Mouse (Mus musculus) hematopoietic stem cell, adult 5-6 weeks (primary cell): Measurements from ENCODE around the gene Gipc1. TPM values are rescaled to one million over a fixed set of nuclear protein-coding genes. Genes with fewer than 3 reads are reported as not detected.

Experiments
- ATAC-seq, 2 experiments: fragments of 125-278 bp in 1 of 2; replicated peaks in 1 of 2; 2 replicates each; pipeline ENCODE4 v1.8.0; 2016 to 2017; ENCODE audit warnings: inconsistent platforms in 2 of 2, mild to moderate bottlenecking in 2 of 2, moderate number of reproducible peaks in 2 of 2, low read depth in 1 of 2, moderate TSS enrichment in 1 of 2; ENCODE audit not compliant: low FRiP score in 2 of 2, poor library complexity in 2 of 2, severe bottlenecking in 2 of 2, insufficient read depth in 1 of 2, low TSS enrichment in 1 of 2
- total RNA-seq: library from RNA; stranded (forward); fragments of 172-1452, 232-1000 nt; gene quantifications from 2 replicates; pipeline ENCODE4 v1.2.3, GENCODE M21; 2017

The Gipc1 gene
- total RNA-seq, result 4.6 and 13.5 TPM in 2 replicates

DNA sequence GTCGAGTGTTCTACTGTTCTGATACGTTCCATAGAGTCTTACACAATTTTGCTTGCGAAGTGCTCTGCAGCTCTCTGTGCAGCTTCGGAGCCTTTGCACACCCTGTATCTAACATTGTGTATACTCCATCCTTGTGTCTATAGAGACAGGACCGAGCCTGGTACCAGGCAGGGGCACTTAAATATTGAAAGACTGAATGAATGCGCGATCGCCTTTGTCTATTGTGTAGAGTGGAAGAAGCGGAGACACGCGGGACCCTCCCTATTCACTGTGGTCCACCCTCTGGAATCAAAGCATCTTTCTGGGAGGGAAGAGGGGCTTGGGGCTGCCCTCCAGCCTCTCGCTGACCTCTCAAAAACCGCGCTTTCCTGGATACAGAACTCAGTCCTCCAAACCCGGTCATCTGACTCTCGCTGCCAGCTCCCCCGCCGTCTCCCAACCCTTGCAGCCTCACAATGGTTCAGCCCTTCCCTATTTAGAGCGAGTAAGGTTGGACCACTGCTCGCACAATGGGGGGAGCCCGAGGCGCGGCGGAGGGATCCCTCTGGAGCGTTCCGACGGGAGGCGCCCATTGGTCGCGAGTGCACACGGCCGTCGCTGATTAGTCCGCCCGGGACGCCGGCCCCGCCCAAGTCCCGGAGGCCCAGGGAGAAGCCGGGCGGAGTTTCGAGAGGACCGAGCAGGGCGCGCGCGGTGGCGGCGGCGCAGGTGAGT is at the start of gene Gipc1:
Gene Gipc1 (plus strand): TSS at position 648 of the 714 bp plus-strand sequence.
- peak; percentile 96 to 98 for ATAC-seq

DNA sequence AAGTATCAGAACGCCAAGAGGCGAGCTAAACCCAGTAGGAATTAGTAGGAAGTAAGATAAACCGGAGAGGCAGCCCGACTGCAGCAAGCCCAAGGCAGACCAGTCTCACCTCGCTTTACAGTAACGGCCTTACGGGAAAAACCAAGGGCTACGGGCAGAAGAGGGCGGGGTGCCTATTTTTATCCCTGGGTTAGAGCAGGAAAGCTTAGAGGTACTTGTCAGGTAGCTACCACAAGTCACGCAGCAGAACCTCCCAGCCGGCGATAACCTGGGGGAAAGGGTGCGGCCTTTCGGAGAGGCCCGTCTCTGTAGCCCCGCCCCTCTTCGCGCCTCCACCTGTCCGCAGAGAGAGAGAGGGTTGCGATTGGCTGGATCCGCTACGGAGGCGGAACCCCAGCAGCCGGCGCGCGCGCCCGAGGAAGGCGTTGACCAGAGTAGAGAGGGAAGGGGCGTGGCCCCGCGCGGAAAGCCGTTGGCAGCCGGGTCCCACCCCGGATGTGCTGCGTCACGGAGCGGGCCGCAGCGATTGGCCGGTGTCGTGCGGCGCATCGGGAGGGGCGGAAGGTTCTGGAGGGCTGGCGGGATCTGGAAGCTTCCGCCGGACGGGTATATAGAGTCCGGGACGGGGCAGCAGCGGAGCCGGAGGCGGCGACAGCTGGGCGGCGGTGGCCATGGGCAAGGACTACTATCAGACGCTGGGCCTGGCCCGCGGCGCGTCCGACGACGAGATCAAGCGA is 44.6 kb upstream of the Gipc1 start, which contains the start of the genes Tecr and Dnajb1:
Gene Tecr (minus strand): TSS at position 311 of the 737 bp plus-strand sequence.
Gene Dnajb1 (plus strand): TSS at position 533 of the 737 bp plus-strand sequence.
- peak; percentile 85 to 92 for ATAC-seq

DNA sequence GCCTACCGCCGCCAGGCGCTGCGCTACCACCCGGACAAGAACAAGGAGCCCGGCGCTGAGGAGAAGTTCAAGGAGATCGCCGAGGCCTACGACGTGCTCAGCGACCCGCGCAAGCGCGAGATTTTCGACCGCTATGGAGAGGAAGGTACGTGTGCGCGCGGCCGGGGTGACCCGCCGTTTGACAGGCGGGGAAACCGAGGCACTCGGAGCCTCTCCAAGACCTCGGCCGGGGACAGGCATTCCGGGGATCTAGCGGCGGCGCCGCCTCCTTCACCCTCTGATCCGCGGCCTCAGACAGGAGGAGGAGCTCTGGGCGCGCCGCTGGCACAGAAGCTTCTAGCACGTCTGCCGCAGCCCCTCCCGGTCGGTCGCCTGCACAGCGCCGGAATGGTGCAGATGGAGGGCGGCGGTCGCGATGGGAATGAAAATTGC is 44.1 kb upstream of the Gipc1 start:
- ATAC-seq, result peak; percentile 28 to 39

DNA sequence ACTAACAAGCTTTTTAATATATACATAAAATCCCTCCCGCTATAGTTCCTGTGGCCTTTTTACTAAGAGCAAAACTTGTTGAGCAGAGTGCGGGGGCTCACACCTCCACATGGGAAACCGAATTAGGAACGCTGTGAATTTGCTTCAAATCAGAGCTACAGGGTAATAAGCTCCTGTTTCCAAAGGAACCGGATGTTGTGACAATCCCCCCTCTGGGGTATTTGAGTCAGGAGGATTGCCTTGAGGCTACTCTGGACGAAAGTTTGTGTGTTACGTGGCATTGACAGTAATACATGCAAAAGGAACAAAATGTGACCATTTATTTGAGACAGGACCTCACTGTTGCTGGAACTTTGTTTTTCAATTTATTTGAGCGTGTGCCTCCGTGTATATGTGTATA is 43.4 kb upstream of the Gipc1 start:
- ATAC-seq, result no peak

DNA sequence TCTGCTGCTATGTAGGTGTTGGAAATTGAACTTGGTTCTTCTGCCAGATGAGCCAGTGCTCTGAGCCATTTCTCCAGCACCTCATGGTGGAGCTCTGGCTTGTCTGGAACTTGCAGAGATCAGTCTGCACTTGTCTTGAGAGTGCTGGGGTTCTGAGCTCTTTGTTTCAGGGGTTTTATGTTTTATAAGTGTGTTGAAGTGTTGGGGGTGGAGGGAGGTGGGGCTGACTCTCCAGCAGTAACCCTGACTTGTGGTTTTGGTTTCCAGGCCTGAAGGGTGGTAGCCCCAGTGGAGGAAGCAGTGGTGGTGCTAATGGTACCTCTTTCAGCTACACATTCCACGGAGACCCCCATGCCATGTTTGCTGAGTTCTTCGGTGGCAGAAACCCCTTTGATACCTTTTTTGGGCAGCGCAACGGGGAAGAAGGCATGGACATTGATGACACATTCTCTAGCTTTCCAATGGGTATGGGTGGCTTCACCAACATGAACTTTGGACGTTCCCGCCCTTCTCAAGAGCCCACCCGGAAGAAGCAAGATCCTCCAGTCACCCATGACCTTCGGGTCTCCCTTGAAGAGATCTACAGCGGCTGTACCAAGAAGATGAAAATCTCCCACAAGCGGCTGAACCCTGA is 42.8 kb upstream of the Gipc1 start:
- ATAC-seq, result no peak

DNA sequence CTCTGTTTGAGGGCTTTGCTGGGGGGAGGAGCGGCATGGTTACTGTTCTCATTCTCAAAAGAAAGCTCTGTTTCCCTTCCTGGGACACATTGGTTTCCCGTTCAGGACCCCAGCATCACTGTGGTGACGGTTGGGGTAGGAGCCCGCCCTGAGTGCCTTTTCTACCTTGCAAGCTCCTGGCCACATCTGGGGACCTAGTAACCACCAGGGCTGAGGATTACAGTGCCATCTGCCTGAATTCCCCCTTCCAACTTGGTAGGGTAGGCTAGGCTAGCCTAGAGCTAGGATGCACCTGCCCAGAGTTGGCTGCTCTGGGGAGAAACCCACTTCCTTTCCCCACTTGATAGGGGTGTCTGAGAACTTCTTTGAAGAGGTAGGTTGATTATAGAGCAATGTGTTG is 40.6 kb upstream of the Gipc1 start:
- no peak for ATAC-seq

DNA sequence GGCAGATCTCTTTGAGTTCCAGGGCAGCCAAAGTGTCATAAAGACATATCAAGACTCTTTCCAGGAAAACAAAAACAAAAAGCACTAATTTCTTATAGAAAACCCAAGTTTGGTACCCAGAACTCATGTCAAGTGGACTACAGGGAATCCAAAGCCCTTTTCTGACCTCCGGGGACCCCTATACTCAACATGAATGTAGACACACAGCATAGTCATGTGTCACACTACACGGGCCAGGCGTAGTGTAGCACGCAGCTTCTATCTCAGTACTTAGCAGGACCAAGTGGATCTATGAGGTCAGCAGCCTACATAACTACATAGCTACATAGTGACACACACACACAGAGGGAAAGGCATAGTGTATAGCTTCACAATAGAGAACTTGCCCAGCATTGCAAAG is 38.8 kb upstream of the Gipc1 start:
- ATAC-seq, result no peak

DNA sequence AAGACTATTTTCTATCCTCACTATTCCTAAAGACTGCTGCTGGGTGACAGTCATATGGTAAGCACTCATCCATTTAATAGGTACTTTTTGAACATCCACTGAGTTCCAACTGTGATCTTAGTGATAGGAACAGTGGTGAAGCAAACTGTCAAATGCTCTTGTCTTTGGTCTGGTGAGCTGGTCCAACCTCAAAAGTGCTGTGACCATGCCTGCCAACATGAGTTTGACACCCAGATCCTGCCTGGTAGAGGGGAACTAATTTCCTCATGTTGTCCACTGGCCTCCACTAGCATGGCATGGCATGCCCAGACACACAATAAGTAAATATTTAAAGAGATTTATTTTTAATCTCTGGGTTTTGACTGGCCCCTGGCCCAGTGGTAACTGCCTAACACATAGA is 35.9 kb upstream of the Gipc1 start:
- ATAC-seq, result no peak

DNA sequence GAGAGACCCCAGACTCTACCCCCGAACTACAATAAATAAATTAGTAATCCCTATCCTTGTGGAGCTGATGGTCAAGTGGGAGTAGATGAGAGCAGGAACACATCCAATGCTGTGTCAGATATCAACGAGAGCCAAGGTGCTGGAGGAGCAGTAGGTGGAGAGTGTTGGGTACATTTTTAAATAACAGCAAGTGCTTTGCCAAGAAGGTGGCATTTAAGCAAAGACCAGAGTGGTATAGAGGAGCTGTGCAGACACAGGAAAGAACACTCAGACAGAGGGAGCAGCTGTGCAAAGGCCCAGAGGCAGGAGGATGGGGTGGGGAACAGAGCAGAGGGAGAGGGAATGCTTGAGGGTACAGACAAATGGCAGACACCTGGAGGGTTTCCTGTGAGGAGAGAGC is 35.4 kb upstream of the Gipc1 start:
- ATAC-seq, result no peak

DNA sequence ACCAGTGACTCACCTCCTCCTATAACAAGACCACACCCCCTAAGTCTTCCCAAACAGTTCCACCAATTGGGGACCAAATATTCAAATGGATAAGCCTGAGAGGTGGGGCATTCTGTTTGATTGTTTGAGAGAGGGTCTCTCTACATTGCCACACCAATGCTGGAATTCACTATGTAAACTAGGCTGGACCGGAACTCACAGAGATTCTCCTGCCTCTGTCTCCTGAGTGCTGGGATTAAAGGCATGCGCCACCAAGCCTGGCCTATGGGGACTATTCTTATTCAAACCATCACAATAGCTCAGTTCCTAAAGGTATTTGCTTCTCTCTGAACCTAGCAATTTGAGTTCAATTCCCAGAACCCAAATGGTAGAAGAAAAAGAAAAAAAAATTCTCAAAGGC is 33.9 kb upstream of the Gipc1 start:
- ATAC-seq, result no peak

DNA sequence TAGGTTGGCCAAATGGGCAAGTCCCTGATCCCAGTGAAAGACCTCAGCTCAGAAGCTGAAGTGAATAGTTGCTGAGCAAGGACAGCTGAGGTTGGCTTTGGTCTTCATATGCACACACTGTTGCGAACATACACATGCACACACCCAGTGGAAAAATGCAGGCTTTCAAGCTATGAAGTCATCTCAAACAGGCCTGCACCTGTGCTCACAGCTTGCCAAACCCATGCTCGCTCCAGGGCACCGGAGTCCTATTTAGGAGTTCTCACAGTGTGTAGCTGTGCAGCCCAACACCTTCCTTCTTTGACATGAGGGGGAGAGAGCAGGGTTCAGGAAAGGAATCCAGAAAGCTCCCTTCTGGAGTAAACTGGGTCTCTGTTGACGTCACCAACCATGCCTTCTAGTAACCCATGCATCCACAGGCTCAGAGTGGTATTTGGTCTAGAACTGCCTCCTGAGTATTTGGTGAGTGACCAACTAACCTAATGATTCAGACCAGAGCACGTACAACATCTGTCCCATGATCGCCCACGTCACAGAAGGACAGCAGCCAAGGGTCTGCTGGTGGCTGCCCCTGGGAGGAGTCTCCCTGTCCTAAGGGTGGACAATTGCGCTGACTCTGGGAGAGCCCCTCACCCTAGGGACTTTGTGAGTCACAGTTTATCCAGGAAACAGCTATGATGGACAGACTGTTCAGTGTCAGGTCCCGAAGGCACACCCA is 32.8 kb upstream of the Gipc1 start:
- no peak for ATAC-seq

DNA sequence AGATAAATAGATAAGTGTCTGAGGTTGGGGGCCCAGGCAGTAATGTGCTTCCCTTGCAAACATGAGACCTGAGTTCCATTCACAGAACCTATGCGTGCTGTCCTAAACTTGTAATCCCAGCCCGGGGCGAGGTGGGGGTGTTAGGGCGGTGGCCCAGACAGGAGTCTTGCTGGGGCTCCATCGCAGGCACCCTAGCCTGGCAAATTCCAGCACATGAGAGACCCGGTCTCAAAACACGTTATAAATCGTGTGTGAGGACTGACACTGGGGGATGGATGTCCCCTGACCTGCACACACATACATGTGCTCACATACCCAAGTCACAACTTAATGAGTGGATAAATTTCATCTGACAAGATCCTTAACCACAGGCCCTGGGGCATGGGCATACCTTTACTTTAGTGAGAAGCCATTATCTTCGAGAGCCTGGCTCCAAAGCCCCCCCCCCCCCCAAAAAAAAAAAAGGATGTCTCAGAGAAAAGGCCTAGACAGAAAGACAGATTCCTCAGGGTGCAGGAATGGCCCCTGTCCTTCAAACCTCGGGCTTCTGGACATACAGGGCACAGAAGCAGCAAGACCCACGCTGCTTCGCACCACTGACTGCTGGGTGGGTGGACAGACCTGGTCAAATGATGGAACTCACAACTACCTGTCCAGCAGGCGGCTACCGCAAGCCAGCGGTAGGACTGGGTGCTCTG is 30.6 kb upstream of the Gipc1 start:
- no peak; a peak in 1 of 4 replicates for ATAC-seq

DNA sequence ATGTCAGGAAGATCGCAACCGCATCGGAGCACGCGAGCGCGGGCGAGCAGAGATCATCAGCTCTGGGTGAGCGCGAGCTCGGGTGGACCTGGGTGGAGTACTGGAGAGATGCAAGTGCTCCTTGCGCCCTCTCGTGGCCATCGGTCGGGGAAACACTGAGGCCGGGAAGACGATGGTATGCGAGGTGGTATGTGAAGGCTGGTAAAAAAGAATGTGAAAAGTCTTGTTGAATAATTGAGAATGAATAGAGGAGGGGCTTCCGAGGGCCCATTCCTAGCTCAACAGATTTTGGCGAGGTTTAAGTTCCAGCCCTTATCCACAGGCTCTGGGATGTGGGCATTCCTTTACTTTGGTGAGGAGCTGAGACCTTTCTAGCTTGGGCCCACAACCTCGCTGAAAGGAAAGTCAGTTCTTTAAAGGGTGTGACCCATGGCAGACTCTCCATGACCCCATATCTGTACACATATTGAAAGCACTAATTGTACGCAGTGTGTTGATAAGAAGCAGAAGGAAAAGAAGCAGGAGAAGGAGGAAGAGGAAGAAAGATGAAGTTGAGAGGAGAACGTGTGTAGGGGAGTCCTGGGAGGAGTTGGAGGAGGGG is 30.0 kb upstream of the Gipc1 start:
- peak; percentile 74 to 85 for ATAC-seq

DNA sequence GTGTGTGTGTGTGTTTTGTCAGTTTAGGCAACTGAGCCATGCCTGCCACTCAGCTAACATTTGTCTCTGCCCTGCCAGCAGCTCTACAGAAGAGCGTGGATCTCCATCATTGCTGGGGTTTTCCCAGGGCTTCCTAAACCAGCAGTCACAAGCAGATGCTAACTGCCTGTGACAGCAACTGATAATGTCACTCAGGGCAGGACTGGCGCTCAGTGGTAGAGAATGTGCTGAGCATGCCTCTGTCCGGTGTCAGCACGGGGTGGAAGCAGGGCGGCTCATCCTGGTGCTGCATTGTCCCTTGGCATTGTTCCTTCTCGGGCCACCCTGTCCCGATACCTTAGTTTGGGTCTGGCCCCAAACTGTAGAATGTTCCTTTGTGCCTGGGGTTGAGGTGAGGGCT is 28.9 kb upstream of the Gipc1 start:
- no peak for ATAC-seq

DNA sequence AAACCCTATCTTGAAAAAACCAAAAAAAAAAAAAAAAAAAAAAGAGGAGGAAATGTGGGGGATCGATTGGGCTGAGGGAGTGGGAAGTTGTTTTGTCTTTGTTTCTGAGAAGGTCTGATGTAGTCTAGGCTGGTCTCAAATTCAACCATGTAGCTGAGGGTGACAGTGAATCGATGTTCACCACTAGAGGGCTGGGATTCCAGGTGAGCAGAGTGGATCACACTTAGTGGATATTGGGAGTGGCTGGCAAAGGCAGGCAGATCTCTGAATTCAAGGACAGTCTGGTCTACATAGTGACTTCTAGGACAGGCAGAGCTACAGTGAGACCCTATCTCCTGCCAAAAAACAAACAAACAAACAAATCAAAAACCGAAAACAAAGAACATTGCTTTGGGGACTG is 27.7 kb upstream of the Gipc1 start:
- no peak for ATAC-seq

DNA sequence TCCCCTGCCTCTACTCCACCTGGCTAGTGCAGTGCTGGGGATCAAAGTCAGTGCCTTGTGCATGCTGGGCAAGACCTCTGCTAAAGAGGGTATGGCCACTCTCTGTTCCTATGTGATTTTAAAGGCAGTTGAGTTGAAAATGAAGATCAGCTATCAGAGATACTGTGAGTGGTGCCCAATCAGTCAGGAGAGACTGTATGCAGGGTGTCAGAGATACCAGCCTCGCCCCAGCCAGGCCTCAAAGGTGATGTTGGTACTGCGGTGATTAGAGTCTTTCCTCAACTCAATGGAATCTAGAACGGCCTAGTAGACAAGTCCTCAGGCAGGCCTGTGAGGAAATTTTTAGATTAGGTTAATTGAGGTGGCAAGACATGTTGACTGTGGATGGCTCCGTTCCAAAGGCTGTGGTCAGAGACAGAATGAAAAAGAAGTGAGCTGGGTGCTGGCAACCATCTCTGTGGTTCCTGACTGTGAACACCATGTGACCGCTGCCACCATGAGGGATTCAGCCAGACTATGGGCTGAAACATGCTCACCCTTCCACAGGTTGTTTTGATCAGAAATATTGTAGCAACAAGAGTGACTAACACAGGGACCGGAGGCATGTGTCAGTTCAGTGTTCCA is 26.7 kb upstream of the Gipc1 start:
- peak in 1 of 2 experiments; percentile 46; a peak in 1 of 4 replicates for ATAC-seq
